Mouse (Mus musculus): Measurements from ENCODE around the gene Ccdc180.

- TF ChIP-seq EP300 (IDR thresholded peaks at IDR 0.05; ENCODE audit: low read depth) = no peak
- TF ChIP-seq CTCF (IDR thresholded peaks at IDR 0.05; ENCODE audit: low read depth) = no peak
Measured at GRCm38 (mm10) chr4:45869021-45869815, 20.9 kb upstream of the Ccdc180 start.

Data from liver, embryonic 14.5 days (tissue).